Mouse (Mus musculus) WW6 (cell line): ENCODE results near the gene Bicra.

Experiments
- DNase-seq: peaks from one replicate; pipeline ENCODE4 v3.0.0-alpha.2; 2013; ENCODE audit warnings: low read depth, low spot score

Gene Bicra

DNA sequence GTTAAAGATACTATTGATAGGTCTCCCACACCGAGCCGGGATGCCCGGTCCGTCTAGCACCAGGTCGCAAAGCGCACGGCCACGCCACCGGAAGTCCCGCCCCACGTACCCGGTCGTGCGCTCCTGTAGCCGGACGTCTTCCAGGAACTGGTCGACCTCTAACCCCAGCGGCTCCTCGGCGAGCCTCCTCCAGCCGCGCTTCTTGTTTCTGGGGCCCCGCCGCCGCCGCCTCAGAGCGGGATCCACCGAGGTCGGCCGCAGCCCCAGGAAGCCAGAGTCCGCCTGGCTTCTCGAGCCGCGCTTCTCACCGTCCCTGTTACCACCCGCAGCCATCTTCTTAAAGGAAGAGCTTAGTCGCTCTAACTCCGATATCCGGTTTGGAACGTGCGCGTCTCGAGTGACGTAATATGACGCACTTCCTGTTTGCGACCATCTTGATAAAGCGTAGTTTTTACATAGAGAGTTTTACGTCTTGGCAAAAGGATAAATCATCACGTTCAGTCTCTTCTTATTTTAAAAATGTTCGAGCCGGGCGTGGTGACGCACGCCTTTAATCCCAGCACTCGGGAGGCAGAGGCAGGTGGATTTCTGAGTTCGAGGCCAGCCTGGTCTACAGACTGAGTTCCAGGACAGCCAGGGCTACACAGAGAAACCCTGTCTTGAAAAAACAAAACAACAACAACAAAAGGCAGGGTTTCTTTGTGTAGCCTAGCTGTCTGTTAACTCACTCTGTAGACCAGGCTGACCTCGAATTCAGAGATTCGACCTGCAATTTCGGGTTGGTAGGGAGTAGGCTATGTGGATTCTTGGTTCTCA lies 101.8 kb downstream of the Bicra start, which contains the start of gene Nop53:
Gene Nop53 (minus strand): TSS at position 354 of the 816 bp plus-strand sequence.
- peak; percentile 79 for DNase-seq

GRCm38 (mm10) chr7:15945211-15945610 lies 102.5 kb downstream of the Bicra start:
- no peak for DNase-seq

- no peak for DNase-seq
Measured at GRCm38 (mm10) chr7:15944311-15944710, 103.4 kb downstream of the Bicra start.

- DNase-seq, result no peak
Measured at GRCm38 (mm10) chr7:15938621-15939020, 109.1 kb downstream of the Bicra start.

GRCm38 (mm10) chr7:15937491-15937890 lies 110.2 kb downstream of the Bicra start:
- DNase-seq, result no peak

DNA sequence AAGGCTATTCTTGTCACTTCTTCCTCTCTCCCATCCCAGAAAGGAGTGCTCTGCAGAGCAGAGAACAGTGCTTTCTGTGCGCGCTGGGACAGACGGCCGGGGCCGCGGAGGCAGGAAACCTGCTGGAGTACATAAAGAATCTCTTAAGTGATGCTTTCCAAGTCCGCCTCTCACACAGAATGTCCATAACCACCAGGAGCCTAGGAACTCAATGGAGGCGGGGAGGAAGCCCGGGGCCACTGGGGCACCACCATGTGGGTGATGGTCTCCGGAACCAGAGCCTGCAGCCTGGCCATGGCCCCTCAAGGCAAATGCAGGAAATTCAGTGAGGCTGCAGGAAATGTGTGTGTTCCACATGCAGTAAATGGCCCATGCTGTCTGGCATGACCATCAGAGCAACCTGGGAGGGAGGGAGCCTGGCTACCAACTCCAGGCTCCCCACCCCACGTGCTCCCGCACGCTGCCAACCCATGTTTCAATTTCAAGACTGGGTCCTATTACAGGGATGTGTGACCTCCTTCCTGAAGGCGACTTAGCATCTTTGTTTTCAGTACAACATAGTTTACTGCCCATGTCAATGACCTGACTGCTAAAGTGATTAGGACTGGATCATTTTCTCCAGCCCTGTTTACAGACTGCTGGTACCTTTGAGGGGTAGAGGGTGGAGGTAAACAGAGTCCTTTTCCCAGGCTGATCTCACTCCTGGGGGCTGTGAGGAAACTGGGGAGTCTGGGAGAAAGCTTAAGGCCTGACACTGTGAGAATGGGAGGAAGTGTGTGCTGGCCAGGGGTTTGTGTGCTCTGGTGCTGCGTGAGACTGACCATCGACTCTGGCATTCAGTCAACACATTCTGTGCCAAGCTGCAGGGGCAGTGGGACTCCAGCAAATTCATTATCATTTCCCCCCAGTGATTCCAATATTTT lies 114.0 kb downstream of the Bicra start:
- DNase-seq, result no peak

DNA sequence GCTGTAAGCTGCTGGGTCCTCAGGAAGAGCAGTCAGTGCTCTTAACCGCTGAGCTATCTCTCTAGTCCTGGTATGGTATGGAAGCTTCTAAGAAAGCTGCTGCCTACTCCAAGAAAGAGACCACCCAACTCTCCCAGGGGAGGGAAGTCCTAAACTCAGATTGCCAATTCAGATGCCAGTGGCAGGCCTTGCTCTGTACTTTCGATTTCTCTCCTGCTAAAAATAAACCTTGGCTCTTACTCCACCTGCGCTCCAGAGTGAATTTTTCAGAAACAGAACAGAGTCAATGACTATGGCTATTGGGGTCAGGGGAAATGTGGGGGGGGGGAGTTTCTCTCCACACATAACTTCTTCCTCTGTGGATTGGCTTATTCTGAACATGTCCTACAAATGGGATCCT lies 116.1 kb downstream of the Bicra start:
- no peak for DNase-seq

DNA sequence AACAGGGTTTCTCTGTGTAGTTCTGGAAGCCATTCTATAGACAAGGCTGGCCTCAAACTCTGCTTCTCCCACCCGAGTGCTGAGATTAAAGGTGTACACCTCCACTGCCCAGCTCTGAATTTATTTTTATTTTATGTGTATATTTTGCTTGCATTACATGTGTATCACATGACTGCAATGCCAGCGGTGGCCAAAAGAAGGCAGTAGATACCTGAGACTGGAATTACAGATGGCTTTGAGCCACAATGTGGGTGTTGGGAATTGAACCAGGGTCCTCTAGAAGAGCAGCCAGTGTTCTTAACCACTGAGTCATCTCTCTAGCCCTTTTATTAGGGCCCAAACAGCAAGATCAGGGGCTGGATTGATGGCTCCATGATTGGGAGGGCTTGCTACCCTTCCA lies 117.2 kb downstream of the Bicra start:
- DNase-seq, result no peak

GRCm38 (mm10) chr7:15929910-15930309 lies 117.8 kb downstream of the Bicra start:
- no peak for DNase-seq

- DNase-seq, result peak; percentile 84
Measured at GRCm38 (mm10) chr7:15922220-15922773, 125.4 kb downstream of the Bicra start, which contains the start of gene Selenow. Selenow (minus strand) TSS chr7:15922402.

- no peak for DNase-seq
Measured at GRCm38 (mm10) chr7:15921796-15922195, 125.9 kb downstream of the Bicra start.
